Comparison of ENCODE assay signal across 15 mouse cellular contexts in genomic region chr12:99898248-99898870, GRCm38 (mm10).
"Had no signal": no experiment of that assay in that cellular context is flagged by ENCODE, and none has a peak within 500 bp of the region (broad histone marks: within the 10 kb centered on the region; RNA-seq: fewer than 3 reads in every experiment).

No protein-coding gene starts in this region.

- H3K4me2 ChIP-seq: limb, embryonic 15.5 days; liver, embryonic 15.5 days; lung, embryonic 14.5 days; midbrain, embryonic 13.5 days; neural tube, embryonic 15.5 days had no signal

- H3K4me3 ChIP-seq: limb, embryonic 15.5 days; liver, embryonic 15.5 days; megakaryocyte, embryonic 14.5 days; midbrain, embryonic 13.5 days; myocyte; neural tube, embryonic 15.5 days had no signal

- ATAC-seq: midbrain, embryonic 13.5 days had no signal

- H3K27me3 ChIP-seq: limb, embryonic 15.5 days; liver, embryonic 15.5 days; megakaryocyte, embryonic 14.5 days; midbrain, embryonic 13.5 days; neural tube, embryonic 15.5 days had no signal

- H3K9ac ChIP-seq: limb, embryonic 15.5 days; liver, embryonic 15.5 days; lung, embryonic 14.5 days; midbrain, embryonic 13.5 days; neural tube, embryonic 15.5 days had no signal

- H3K27ac ChIP-seq: kidney, postnatal 0 days; limb, embryonic 15.5 days; liver, embryonic 15.5 days; midbrain, embryonic 13.5 days; neural tube, embryonic 15.5 days had no signal

- H3K9me3 ChIP-seq: limb, embryonic 15.5 days; liver, embryonic 15.5 days; megakaryocyte, embryonic 14.5 days; midbrain, embryonic 13.5 days; neural tube, embryonic 15.5 days had no signal

- H3K4me1 ChIP-seq: limb, embryonic 15.5 days; liver, embryonic 15.5 days; midbrain, embryonic 13.5 days had no signal

- DNase-seq: layer of hippocampus, adult 9-11 months; layer of hippocampus, postnatal 36 days; lung, embryonic 14.5 days; lung, postnatal 10 days; lung, postnatal 4 days; right cerebral cortex, adult 18-20 months; right cerebral cortex, postnatal 25 days; thymus, postnatal 36 days had no signal
